Mouse (Mus musculus) telencephalon, adult 2 months (tissue): ENCODE measurements around the gene Gcnt2.

Source experiments
- DNase-seq: peaks from one replicate; pipeline ENCODE4 v3.0.0-alpha.2; 2011; ENCODE audit warnings: low read depth, low spot score

The Gcnt2 gene

GRCm38 (mm10) chr13:40937586-40937985, 78.0 kb downstream of the Gcnt2 start:
- DNase-seq, result no peak

- no peak for DNase-seq
These were observed 79.2 kb downstream of the Gcnt2 start for GRCm38 (mm10) chr13:40938485-40939357.

GRCm38 (mm10) chr13:40943066-40943465, 83.5 kb downstream of the Gcnt2 start:
- no peak for DNase-seq

- no peak for DNase-seq
These were observed 84.4 kb downstream of the Gcnt2 start for GRCm38 (mm10) chr13:40943936-40944335.

- DNase-seq, result no peak
These were observed 84.8 kb downstream of the Gcnt2 start for GRCm38 (mm10) chr13:40944346-40944745.

- DNase-seq, result no peak
These were observed 87.0 kb downstream of the Gcnt2 start for GRCm38 (mm10) chr13:40946513-40946912.

GRCm38 (mm10) chr13:40947538-40948205, 88.1 kb downstream of the Gcnt2 start:
- DNase-seq, result no peak

GRCm38 (mm10) chr13:40951386-40951976, 91.9 kb downstream of the Gcnt2 start:
- no peak for DNase-seq

- no peak for DNase-seq
These were observed 93.7 kb downstream of the Gcnt2 start for GRCm38 (mm10) chr13:40953231-40953630.

- no peak for DNase-seq
These were observed 96.2 kb downstream of the Gcnt2 start for GRCm38 (mm10) chr13:40955773-40956172.

GRCm38 (mm10) chr13:40967609-40968008, 108.1 kb downstream of the Gcnt2 start:
- no peak for DNase-seq

- no peak for DNase-seq
These were observed 109.0 kb downstream of the Gcnt2 start for GRCm38 (mm10) chr13:40968564-40968963.

- DNase-seq, result no peak
These were observed 110.3 kb downstream of the Gcnt2 start for GRCm38 (mm10) chr13:40969761-40970390.

GRCm38 (mm10) chr13:40971261-40971660, 111.7 kb downstream of the Gcnt2 start:
- DNase-seq, result no peak

GRCm38 (mm10) chr13:40971831-40972230, 112.3 kb downstream of the Gcnt2 start:
- DNase-seq, result no peak

GRCm38 (mm10) chr13:40972976-40973375, 113.4 kb downstream of the Gcnt2 start:
- no peak for DNase-seq

- no peak for DNase-seq
These were observed 118.1 kb downstream of the Gcnt2 start for GRCm38 (mm10) chr13:40977609-40978008.

- DNase-seq, result no peak
These were observed 119.1 kb downstream of the Gcnt2 start for GRCm38 (mm10) chr13:40978652-40979051.

- DNase-seq, result no peak
These were observed 119.8 kb downstream of the Gcnt2 start for GRCm38 (mm10) chr13:40979321-40979720.

GRCm38 (mm10) chr13:40982759-40983158, 123.2 kb downstream of the Gcnt2 start:
- DNase-seq, result no peak

- no peak for DNase-seq
These were observed 126.5 kb downstream of the Gcnt2 start for GRCm38 (mm10) chr13:40986081-40986480.
